Mouse (Mus musculus) cerebellum, postnatal 14 days (tissue): ENCODE data around the gene Artn.

ENCODE experiments used
- DNase-seq, 2 experiments: peaks; one replicate each; pipeline ENCODE4 v3.0.0; 2021; ENCODE audit warnings: mixed read lengths in 2 of 2

The Artn gene

DNA sequence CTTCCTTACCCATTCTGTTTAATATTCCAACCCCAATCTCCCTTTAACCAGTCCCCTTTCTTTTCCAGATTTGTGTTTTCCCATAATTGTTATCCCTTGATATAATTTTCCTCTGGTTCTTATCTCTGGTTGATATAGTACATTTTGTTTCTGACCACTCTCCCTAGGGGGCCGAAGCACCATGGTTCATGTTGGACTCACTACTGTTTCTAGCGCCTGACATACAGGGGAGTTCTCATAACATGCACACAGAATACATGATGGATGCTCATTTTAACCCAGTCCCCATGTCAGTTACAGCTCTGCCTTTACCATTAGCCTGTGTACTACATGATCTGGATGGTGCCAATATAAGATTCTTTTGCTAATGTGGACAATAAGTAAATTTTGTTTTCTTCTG lies 41.6 kb downstream of the Artn start:
- DNase-seq, result no peak

DNA sequence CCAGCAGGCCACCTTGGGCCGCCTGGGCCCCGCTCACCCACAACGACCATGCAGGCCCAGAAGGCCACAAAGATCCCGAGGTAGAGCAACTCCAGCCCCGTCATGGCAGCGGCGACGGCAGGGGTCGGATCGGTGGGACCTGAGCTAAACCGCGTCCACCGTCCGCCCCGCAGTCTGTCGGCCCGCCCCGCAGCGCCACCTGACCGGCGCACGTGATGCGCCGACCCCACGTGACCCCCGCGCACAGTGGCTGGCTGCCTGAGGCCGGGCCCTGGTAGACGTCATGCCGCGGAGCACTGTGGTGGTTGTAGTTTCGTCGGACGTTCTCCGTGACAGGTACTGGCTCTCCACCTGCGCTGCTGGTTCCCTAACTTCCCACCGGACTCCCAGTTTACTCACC lies 42.4 kb downstream of the Artn start, which contains the start of gene Atp6v0b:
Gene Atp6v0b (minus strand): TSS at position 201 of the 400 bp plus-strand sequence.
- peak; percentile 98 for DNase-seq

DNA sequence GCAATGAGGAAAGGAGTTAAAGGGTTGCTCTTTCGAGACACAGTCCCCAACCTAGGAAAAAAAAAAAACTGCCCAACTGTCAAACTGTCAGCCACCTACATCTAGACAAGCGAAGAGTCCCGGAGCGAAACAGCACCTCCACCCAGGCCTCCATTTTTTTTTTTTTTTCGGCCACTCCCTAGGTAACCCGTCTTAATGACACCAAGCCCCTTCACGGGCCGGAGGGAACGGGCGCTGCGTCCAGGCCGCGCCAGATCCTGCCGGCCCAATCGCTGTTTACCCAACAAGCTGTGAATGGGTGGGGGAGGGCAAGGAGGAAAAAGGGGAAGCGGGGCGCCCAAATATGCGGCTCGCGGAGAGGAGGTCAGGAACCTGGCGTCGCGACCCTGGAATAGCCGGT lies 42.9 kb downstream of the Artn start:
- DNase-seq, result peak in 1 of 2 experiments; percentile 56

DNA sequence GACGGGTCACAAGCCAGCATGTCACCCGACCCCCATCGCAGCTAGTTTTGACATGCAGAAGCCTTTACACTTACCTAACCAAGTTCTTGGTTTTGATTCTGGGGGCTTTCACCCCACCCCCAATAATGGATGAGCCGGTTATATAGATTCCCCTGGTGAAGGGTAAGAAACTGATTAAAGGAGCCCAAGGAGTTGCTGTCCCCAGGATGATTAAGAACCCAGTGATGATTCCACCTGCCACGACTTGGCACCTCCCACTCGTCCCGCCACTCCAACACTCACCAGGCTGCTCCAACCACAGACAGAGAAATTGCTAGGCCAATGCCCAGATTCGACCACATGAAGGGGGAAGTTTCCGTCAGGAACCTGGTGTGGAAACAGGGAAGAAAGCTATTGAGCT lies 43.6 kb downstream of the Artn start:
- no peak for DNase-seq

DNA sequence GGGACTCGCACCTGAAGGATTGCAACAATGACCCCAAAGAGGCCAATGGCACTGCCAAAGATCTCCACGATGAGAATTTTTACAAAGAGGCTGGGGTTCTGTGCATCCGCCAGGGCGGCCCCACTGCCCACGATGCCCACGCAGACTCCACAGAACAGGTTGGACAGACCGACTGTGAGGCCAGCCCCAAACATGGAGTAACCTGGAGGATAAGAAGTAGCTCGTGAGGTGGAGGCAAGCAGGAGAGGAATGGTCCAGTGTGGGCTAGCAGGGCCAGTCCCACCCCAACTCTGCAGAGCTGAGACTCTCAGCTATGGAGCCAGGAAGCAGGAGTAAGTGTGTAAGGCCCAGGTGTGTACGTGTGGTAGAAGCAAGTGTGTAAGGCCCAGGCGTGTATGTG lies 44.5 kb downstream of the Artn start:
- DNase-seq, result no peak

DNA sequence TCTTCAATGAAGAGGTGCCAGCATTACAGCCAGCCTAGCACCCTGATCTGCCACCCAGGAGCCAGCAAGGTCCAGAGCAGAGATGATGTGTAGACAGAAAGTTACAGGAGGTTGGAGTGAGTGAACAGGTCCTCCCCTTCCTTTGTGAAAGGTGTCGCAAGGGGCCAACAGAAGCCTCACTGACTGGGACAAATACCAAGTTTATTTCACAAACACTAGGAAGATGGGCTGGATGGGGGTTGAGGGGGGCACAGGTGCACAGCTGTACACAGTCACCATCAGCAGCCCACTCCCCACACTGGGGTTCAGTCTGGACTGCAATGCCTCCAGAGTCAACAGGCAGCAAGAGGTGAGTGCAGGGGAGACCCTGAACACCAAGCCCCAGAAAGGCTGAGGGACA lies 45.4 kb downstream of the Artn start:
- DNase-seq, result no peak

DNA sequence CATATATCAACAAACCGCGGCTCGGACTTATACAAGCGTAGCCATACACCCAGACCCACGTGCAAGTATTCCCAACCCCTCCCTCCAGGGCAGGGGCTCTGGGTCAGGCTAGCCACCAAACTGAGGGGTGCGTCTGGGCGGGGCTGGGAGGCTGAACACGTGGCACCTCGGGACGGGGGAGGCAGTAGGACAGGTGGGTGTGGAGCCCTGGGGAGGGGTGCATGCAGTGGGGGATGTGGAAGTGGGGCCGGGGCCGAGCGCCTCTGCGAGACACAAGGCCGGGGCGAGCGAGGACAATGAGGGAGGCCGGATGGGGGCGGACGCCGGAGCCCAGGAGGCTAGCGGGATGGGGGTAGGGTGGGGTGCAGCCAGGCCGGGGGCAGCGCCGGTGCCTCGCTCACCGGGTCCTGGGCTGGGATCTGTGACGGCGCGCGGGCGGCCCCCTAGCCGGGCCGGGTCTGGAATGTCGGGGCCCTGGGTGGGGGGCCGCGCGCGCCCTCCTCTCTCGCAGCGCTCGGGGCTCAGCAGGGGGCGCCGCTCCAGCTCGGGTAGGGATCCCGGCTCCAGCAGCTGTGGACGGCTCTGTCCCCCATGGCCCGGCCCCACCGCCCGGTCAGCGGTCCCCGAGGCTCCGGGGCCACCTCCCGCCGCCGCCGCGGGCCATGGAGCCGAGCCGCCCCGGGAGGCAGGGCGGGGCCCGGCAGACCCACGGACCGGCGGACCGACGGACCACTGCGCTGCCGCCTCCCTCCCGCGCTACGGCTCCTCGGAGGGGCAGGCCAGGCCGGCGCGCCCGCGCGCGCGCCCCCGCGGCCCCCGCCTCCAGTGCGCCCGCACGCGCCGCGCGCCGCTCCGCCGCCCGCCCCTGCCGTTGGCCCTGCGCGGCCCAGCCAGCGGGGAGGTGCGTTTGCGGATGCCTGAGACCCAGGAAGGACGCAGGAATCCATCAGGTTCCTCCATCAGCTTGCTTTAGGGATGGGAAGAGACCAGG lies 46.6 kb downstream of the Artn start, which contains the start of gene B4galt2:
Gene B4galt2 (minus strand): TSS at position 787 of the 991 bp plus-strand sequence.
- DNase-seq, result peak; percentile 74 to 78

DNA sequence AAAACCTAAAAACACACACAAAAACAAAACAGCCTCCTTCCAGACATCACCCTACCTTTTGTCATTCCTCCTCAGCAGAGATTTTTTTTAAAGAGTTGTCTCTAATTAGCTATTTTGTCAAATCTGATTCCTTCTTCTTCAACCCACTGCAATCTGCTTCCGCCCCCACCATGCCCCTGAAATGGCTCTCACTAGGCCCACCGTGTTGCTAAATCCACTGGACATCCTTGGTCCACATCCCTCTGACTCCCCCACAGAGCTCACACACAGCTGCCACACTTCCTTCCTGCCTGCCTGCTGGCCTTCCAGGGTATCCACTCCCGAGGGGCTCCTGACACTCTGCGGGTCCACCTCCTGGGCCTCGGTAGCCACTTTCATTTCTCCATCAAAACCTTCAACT lies 50.9 kb downstream of the Artn start:
- no peak for DNase-seq

DNA sequence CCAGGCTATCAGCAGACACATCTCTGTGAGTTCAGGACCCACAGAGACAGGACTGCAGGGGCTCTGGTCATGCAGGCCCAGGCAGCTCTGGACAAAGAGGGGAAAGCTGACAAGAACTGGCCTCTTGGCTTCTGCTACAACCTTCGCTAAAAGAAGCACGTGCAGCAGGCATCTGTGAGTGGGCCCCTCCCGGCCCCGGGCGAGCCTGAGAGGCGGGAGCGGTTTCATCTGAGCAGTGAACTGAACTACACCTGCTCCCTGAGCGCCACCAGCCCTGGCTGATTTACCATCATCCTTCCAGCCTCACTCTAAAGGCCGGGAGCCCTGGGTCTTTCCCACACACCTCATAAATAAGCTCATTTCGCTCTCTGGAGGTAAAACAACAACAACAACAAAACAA lies 51.3 kb downstream of the Artn start:
- no peak for DNase-seq
